Mouse (Mus musculus) gastrocnemius, adult 8-10 months (tissue): ENCODE results near the gene Gm16867. TPM values are rescaled to one million over a fixed set of nuclear protein-coding genes. Genes with fewer than 3 reads are reported as not detected.
"Not testable (repeated sequence)": the region's sequence is repeated elsewhere in the genome, so short reads cannot be mapped to it uniquely, and the experiment has no call there.

Experiments
- DNase-seq, 2 experiments: peaks; one replicate each; pipeline ENCODE4 v3.0.0; 2022; ENCODE audit warnings: low spot score in 2 of 2
- total RNA-seq, 4 experiments: library from RNA; stranded (reverse); gene quantifications; 2 replicates each; pipeline ENCODE4 v1.2.4; 2022

Gm16867 gene
- total RNA-seq, 4 experiments from 2014 or later: 1.6 to 3.6 (median 2.1) TPM

DNA sequence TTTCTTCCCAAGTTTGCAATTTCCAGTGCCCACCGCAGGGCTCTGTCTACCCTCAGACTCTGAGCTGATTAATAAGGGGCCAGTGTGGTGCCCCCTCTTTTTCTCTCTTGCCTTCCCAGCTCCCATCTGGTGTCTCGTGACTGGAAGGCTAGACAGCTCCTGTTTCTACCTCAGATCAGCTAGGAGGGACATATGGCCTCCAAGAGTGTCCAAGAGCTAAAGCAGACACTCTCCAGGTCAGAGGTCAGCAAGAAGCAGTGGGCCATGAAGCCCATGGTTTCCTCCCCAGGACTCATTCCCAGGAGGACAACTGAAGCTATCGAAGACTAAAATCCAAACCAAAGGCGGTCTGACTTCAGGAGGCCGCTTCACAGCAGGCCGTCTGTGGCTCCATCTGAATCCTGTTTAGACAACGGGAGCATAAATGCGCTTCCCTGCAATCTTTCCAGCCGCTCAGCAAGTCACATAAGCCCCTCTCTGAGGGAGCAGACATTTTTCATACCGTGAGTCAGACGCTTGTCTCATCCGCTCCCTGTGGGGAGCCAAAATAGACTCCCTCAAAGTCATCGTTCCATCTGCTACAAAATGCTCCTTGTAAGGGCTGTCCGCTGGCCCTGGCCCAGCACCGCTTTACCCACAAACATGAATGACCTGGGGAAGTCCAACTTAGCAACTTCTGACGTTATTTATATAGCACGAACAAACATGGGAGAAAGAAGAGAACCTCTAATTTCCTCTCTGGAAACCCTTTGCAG is 35.4 kb downstream of the Gm16867 start:
- not testable (repeated sequence) for DNase-seq

GRCm38 (mm10) chr14:69464465-69464864 is 38.7 kb downstream of the Gm16867 start:
- DNase-seq: not testable (repeated sequence)

GRCm38 (mm10) chr14:69457691-69458090 is 45.5 kb downstream of the Gm16867 start:
- not testable (repeated sequence) for DNase-seq

- not testable (repeated sequence) for DNase-seq
Observed at GRCm38 (mm10) chr14:69454640-69455039, 48.5 kb downstream of the Gm16867 start.

- not testable (repeated sequence) for DNase-seq
Observed at GRCm38 (mm10) chr14:69448845-69449244, 54.3 kb downstream of the Gm16867 start.

GRCm38 (mm10) chr14:69447006-69447405 is 56.2 kb downstream of the Gm16867 start:
- not testable (repeated sequence) for DNase-seq

GRCm38 (mm10) chr14:69443092-69443692 is 60.0 kb downstream of the Gm16867 start:
- not testable (repeated sequence) for DNase-seq

DNA sequence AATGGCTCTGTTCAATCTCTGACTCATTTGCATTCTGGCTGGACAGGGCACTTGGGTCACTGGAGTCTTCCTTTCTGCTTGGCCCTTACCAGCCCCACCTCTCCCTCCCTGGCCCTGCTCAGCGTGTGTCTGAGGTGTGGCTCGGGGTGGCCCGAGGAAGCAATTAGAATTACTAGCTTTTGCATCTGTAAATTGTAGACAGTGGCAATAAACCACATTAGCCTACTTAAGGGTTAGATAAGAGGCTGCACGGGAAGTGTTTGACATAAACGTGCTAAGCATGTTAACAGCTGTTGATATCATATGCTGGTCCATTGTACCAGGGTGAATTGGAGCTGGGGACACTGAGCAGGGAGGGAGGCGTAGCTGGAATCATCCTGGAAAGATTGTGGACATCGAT is 62.2 kb downstream of the Gm16867 start:
- not testable (repeated sequence) for DNase-seq

DNA sequence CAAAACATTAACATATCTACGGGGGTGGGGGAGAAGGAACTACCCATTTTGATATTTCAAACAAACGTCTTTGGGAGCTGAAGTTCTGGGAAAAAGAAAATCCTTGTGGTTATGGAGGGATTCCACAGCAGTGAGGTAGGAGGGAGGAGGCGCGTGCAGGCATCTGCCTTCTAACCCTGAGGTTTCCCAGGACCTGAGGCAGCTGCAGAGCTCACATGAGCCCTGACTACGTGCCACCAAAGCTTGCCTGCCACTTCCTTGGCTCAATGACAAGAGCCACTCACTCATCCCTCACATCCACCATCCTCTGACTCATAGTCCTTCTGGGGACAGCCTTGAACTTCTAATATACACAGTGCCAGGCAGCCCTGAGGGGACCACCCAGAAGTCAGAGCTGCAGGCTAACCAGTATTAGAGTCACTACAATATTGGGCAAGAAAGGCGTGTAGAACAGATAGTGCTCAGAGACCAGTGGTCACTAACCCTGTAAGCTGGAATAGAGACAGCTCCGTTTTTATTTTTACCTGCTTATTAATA is 64.4 kb downstream of the Gm16867 start:
- DNase-seq: not testable (repeated sequence)

- not testable (repeated sequence) for DNase-seq
Observed at GRCm38 (mm10) chr14:69421003-69421402, 82.2 kb downstream of the Gm16867 start.

GRCm38 (mm10) chr14:69417545-69417944 is 85.6 kb downstream of the Gm16867 start:
- not testable (repeated sequence) for DNase-seq

Other genes starting within 250 kb of the Gm16867 start
- not detected for gene Synb, start 209.1 kb downstream of the Gm16867 start, total RNA-seq
- gene Gm27179, start 9.2 kb upstream of the Gm16867 start, total RNA-seq: not detected
- 10 to 100 TPM; 42.7 to 54.5 (median 51.9) TPM for gene Entpd4b, start 52.1 kb upstream of the Gm16867 start, total RNA-seq